Mouse (Mus musculus) hindbrain, embryonic 15.5 days (tissue): ENCODE results near the gene Jph4. TPM values are rescaled to one million over a fixed set of nuclear protein-coding genes. Genes with fewer than 3 reads are reported as not detected.

Source experiments
- ATAC-seq: fragments of 200-750 bp; cut with Nextera tagmentation; 2 replicates; pipeline ENCODE4 v1.8.0; 2017; ENCODE audit warnings: low read depth, moderate number of reproducible peaks, moderate TSS enrichment; ENCODE audit not compliant: low FRiP score
- H3K27ac ChIP-seq: fragments of 300-500 bp; sonication (generic); replicated peaks from 2 replicates; pipeline ENCODE4 v1.5.1; 2015; ENCODE audit warnings: mild to moderate bottlenecking, inconsistent platforms
- H3K27me3 ChIP-seq: fragments of 300-500 bp; sonication (generic); 2 replicates; pipeline ENCODE4 v1.6.1; 2015; ENCODE audit warnings: control low read depth, inconsistent platforms
- H3K36me3 ChIP-seq: fragments of 300-500 bp; sonication (generic); 2 replicates; pipeline ENCODE4 v1.6.1; 2015; ENCODE audit warnings: control low read depth, inconsistent platforms
- H3K4me1 ChIP-seq: fragments of 300-500 bp; sonication (generic); replicated peaks from 2 replicates; pipeline ENCODE4 v1.6.1; 2015; ENCODE audit warnings: control low read depth, inconsistent platforms
- H3K4me2 ChIP-seq: fragments of 300-500 bp; sonication (generic); 2 replicates; pipeline ENCODE4 v1.6.1; 2015; ENCODE audit warnings: moderate library complexity, mild to moderate bottlenecking, inconsistent platforms
- H3K4me3 ChIP-seq: fragments of 300-500 bp; sonication (generic); 2 replicates; pipeline ENCODE4 v1.5.1; 2015; ENCODE audit warnings: mild to moderate bottlenecking, inconsistent platforms
- H3K9ac ChIP-seq: fragments of 300-500 bp; sonication (generic); 2 replicates; pipeline ENCODE4 v1.6.1; 2015; ENCODE audit warnings: inconsistent platforms
- H3K9me3 ChIP-seq: fragments of 300-500 bp; sonication (generic); 2 replicates; pipeline ENCODE4 v1.6.1; 2016; ENCODE audit warnings: control low read depth, inconsistent platforms
- WGBS: fragments of 180-500 bp; shearing (Covaris S2); methylation state at CpG from one replicate; pipeline ENCODE4 v1.1.7; 2015; 5-methylcytosine and 5-hydroxymethylcytosine counted together
- polyA plus RNA-seq: library from polyadenylated mRNA; unstranded; fragments of >200 nt; fragmentation: Nextera tagmentation; extraction: Ambion mirVana; gene quantifications from 2 replicates; pipeline ENCODE4 v1.2.1, GENCODE M21; 2015

Jph4 gene
- polyA plus RNA-seq, 1 experiment from 2014 or later: 40.7 TPM

- peak overlapping the region; percentile 47 for H3K27ac ChIP-seq
Measured at GRCm38 (mm10) chr14:55076224-55076623, 40.5 kb downstream of the Jph4 start.

GRCm38 (mm10) chr14:55074416-55074815 is 42.3 kb downstream of the Jph4 start:
- ATAC-seq: no peak
- 92% methylated on average over 12 of the region's 12 CpGs for WGBS
- Histone ChIP-seq H3K36me3 (peaks cover 39% of the 10 kb centered on the region), H3K27me3 (no peaks in the 10 kb centered on the region), H3K9me3 (no peaks in the 10 kb centered on the region), H3K4me3 (no peak overlapping the region), H3K27ac (no peak overlapping the region), H3K9ac (no peak overlapping the region), H3K4me1 (peaks cover 42% of the 10 kb centered on the region), H3K4me2 (no peak overlapping the region)

More at GRCm38 (mm10) chr14:55076224-55076623, 40.5 kb downstream of the Jph4 start:
- 41% methylated on average over 6 of the region's 6 CpGs for WGBS
- H3K4me2 ChIP-seq: no peak overlapping the region
- H3K9me3 ChIP-seq: no peaks in the 10 kb centered on the region
- no peak overlapping the region for H3K9ac ChIP-seq
- H3K36me3 ChIP-seq: peaks cover 29% of the 10 kb centered on the region
- H3K4me3 ChIP-seq: no peak overlapping the region
- H3K27me3 ChIP-seq: no peaks in the 10 kb centered on the region
- H3K4me1 ChIP-seq: peaks cover 48% of the 10 kb centered on the region
- no peak for ATAC-seq

- Histone ChIP-seq H3K36me3 (peaks cover 57% of the 10 kb centered on the region), H3K27ac (0 out of 2 replicates have a peak overlapping the region, but pooled peaks have one; percentile 9), H3K4me2 (no peak overlapping the region), H3K27me3 (no peaks in the 10 kb centered on the region), H3K4me1 (peaks cover 15% of the 10 kb centered on the region; the same call in 1 of the 2 replicates), H3K9ac (no peak overlapping the region), H3K4me3 (no peak overlapping the region), H3K9me3 (no peaks in the 10 kb centered on the region)
- 26% methylated on average over 19 of the region's 19 CpGs for WGBS
- no peak for ATAC-seq
Measured at GRCm38 (mm10) chr14:55071756-55072155, 45.0 kb downstream of the Jph4 start.

GRCm38 (mm10) chr14:55066042-55066441 is 50.7 kb downstream of the Jph4 start:
- no peak for ATAC-seq
- Histone ChIP-seq H3K27me3 (no peaks in the 10 kb centered on the region), H3K4me2 (no peak overlapping the region), H3K9me3 (no peaks in the 10 kb centered on the region), H3K27ac (no peak overlapping the region), H3K4me3 (no peak overlapping the region), H3K36me3 (peaks cover 51% of the 10 kb centered on the region), H3K4me1 (peaks cover 23% of the 10 kb centered on the region), H3K9ac (no peak overlapping the region)
- 93% methylated on average over 8 of the region's 8 CpGs for WGBS

- Histone ChIP-seq H3K27me3 (no peaks in the 10 kb centered on the region), H3K27ac (no peak overlapping the region), H3K4me2 (no peak overlapping the region), H3K9me3 (no peaks in the 10 kb centered on the region), H3K4me3 (no peak overlapping the region), H3K36me3 (peaks cover 51% of the 10 kb centered on the region), H3K9ac (no peak overlapping the region), H3K4me1 (peaks cover 29% of the 10 kb centered on the region)
- WGBS: 89% methylated on average over 13 of the region's 13 CpGs
- ATAC-seq: no peak
Measured at GRCm38 (mm10) chr14:55065391-55065790, 51.3 kb downstream of the Jph4 start.

GRCm38 (mm10) chr14:55064481-55065370 is 52.0 kb downstream of the Jph4 start:
- Histone ChIP-seq H3K4me2 (no peak overlapping the region), H3K9ac (no peak overlapping the region), H3K4me3 (no peak overlapping the region), H3K27me3 (no peaks in the 10 kb centered on the region), H3K9me3 (no peaks in the 10 kb centered on the region), H3K27ac (no peak overlapping the region), H3K36me3 (peaks cover 45% of the 10 kb centered on the region), H3K4me1 (peaks cover 34% of the 10 kb centered on the region)
- 80% methylated on average over 35 of the region's 35 CpGs for WGBS
- no peak for ATAC-seq

- 86% methylated on average over 22 of the region's 22 CpGs for WGBS
Measured at GRCm38 (mm10) chr14:55063581-55064381, 53.0 kb downstream of the Jph4 start.

GRCm38 (mm10) chr14:55063117-55063516 is 53.6 kb downstream of the Jph4 start:
- Histone ChIP-seq H3K9ac (no peak overlapping the region; the same call in 1 of the 2 replicates), H3K27me3 (no peaks in the 10 kb centered on the region), H3K9me3 (no peaks in the 10 kb centered on the region), H3K27ac (peak overlapping the region; percentile 60), H3K36me3 (peaks cover 29% of the 10 kb centered on the region), H3K4me1 (peaks cover 50% of the 10 kb centered on the region), H3K4me3 (no peak overlapping the region), H3K4me2 (peak overlapping the region; percentile 31; the same call in 1 of the 2 replicates)
- 84% methylated on average over 5 of the region's 5 CpGs for WGBS
- ATAC-seq: no peak

More at GRCm38 (mm10) chr14:55063581-55064381, 53.0 kb downstream of the Jph4 start:
- Histone ChIP-seq H3K4me2 (no peak overlapping the region), H3K9me3 (no peaks in the 10 kb centered on the region), H3K4me3 (no peak overlapping the region), H3K4me1 (peaks cover 44% of the 10 kb centered on the region), H3K27me3 (no peaks in the 10 kb centered on the region), H3K9ac (no peak overlapping the region), H3K36me3 (peaks cover 35% of the 10 kb centered on the region), H3K27ac (no peak overlapping the region)
- no peak for ATAC-seq

GRCm38 (mm10) chr14:55062626-55063025 is 54.1 kb downstream of the Jph4 start:
- Histone ChIP-seq H3K27me3 (no peaks in the 10 kb centered on the region), H3K27ac (peak overlapping the region; percentile 60), H3K9ac (no peak overlapping the region; the same call in 1 of the 2 replicates), H3K36me3 (peaks cover 25% of the 10 kb centered on the region), H3K4me3 (no peak overlapping the region), H3K9me3 (no peaks in the 10 kb centered on the region), H3K4me2 (peak overlapping the region; percentile 31), H3K4me1 (peaks cover 55% of the 10 kb centered on the region)
- ATAC-seq: peak; percentile 45; the same call in 1 of the 2 replicates
- 28% methylated on average over 17 of the region's 17 CpGs for WGBS

GRCm38 (mm10) chr14:55061845-55062244 is 54.9 kb downstream of the Jph4 start:
- Histone ChIP-seq H3K4me2 (no peak overlapping the region), H3K4me1 (peaks cover 63% of the 10 kb centered on the region), H3K9ac (no peak overlapping the region), H3K4me3 (no peak overlapping the region), H3K36me3 (peaks cover 24% of the 10 kb centered on the region), H3K9me3 (no peaks in the 10 kb centered on the region), H3K27ac (peak overlapping the region; percentile 3; the same call in 1 of the 2 replicates), H3K27me3 (no peaks in the 10 kb centered on the region)
- WGBS: 50% methylated on average over 7 of the region's 7 CpGs
- ATAC-seq: no peak

- ATAC-seq: no peak
- Histone ChIP-seq H3K9me3 (no peaks in the 10 kb centered on the region), H3K9ac (no peak overlapping the region), H3K36me3 (peaks cover 5% of the 10 kb centered on the region; the same call in 1 of the 2 replicates), H3K27me3 (no peaks in the 10 kb centered on the region), H3K4me2 (peak overlapping the region; percentile 14; the same call in 1 of the 2 replicates), H3K27ac (peak overlapping the region; percentile 1; the same call in 1 of the 2 replicates), H3K4me3 (no peak overlapping the region), H3K4me1 (peaks cover 80% of the 10 kb centered on the region)
- WGBS: 62% methylated on average over 5 of the region's 5 CpGs
Measured at GRCm38 (mm10) chr14:55059931-55060330, 56.8 kb downstream of the Jph4 start.
